Mouse (Mus musculus): ENCODE measurements at regions not wholly inside any gene's neighbourhood (a gene's known extent, or its start where the extent isn't known, plus 50 kb on each side); places are given as distances from the start of the nearest gene placed in this dataset.
A peak's percentile ranks its signal among the peaks of the same experiment; 100 is the strongest.
"Not testable (repeated sequence)": the region's sequence is repeated elsewhere in the genome, so short reads cannot be mapped to it uniquely, and the experiment has no call there.

GRCm38 (mm10) chr17:4024384-4024783 lies 328.3 kb upstream of the Nox3 start:
- DNase-seq, result peak in 1 of 2 experiments; percentile 2

GRCm38 (mm10) chr17:4029202-4029601 lies 333.1 kb upstream of the Nox3 start:
- no peak for DNase-seq

- no peak for DNase-seq
Observed at GRCm38 (mm10) chr17:4034816-4035360, 338.8 kb upstream of the Nox3 start.

- DNase-seq, result peak; percentile 3 to 5
Observed at GRCm38 (mm10) chr17:4040104-4040664, 344.1 kb upstream of the Nox3 start.

DNA sequence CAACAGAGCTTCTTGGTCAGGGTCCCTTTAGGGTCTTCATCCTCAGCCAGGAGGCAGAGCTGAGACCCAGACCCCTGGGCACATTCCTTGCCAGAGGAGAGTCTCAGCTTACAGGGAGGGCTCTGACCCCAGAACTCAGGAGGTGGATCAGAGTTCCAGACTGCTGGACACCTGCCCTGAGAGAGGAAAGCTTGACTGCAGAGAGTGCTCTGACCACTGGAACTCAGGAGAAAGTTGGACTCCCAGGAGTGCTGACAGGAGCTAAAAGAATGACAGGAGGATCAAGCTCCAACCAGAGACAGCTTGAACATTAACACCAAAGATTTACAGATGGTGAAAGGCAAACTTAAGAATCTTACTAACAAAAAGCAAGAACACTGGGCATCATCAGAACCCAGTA lies 364.1 kb upstream of the Nox3 start:
- DNase-seq, result not testable (repeated sequence)

GRCm38 (mm10) chr17:4073381-4073780 lies 377.3 kb upstream of the Nox3 start:
- no peak for DNase-seq

DNA sequence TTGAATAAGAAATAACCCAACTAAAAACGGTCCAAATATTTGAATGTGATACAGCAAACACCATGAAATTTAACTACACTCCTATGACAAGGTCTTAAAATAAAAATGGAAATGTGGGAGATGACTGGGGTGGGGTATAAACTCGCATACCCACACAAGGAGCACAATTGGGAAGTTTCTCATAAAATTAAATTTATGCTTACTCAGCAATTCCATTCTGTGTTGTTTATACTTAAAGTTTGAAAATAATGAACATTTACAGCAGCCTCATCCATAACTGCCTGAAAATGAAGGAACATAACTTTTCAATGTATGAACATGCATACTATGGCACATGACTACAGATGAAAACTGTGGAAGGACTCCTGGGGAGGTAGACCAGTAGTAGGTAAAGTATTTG lies 384.5 kb upstream of the Nox3 start:
- DNase-seq, result no peak

DNA sequence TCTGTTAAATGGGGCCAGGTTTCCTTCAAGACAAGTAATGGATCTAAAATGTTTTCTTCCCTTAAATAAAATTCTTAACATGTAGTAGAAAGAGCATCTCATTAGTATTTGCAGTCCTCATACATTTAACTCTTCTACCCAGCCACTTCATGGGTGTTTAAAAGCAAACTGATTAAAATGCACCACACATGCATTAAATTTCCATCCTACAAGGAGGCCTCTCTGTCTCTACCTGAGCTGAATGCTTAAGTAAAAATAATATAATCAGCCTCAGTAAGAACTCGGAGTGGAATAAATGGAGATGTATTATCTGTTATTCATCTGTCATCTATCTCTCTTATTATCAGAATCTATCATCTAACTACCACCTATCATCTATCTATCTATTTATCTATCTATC lies 398.6 kb upstream of the Nox3 start:
- no peak for DNase-seq

GRCm38 (mm10) chr17:4103321-4103720 lies 407.3 kb upstream of the Nox3 start:
- no peak for DNase-seq

- DNase-seq, result no peak
Observed at GRCm38 (mm10) chr17:4109263-4109662, 413.2 kb upstream of the Nox3 start.

- DNase-seq, result no peak
Observed at GRCm38 (mm10) chr17:4113021-4113420, 417.0 kb upstream of the Nox3 start.

DNA sequence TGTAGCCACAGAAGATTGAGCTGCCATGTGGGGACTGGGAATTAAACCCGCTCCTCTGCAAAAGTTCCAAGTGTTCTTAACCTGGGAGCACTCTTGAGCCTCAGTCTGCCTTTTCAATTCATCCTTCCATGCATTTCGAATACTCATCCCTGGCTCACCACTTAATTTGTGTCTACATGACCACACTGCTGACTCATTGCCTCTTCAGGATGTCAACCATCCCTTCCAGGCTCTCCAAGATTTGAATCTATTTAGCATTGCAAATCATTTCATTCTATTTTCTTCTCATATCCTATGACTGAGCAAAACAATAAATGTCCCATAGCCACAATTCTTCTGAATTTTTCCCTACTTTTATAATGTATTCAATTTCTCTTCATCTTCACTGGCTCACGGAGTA lies 420.4 kb upstream of the Nox3 start:
- DNase-seq, result no peak

DNA sequence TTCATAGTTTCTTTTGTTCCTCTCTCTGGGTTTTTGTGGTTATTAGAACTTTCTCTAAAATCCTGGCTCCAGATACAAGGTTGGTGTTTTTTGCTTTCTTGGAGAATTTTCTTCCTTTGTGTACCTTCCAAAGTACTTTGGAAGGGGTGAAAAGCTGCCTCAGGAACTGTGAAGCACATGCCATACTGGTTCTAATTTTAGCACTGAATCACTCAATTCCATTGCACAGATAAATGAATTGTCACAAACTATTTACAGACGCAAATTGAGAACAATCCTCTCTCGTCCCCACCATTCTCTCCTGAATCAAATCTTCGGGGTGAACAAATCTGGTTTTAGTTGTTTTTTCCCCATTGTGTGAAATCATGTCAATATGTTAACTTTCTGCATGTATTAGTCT lies 437.6 kb upstream of the Nox3 start:
- DNase-seq, result no peak

- DNase-seq, result no peak
Observed at GRCm38 (mm10) chr17:4163502-4163901, 467.4 kb upstream of the Nox3 start.

DNA sequence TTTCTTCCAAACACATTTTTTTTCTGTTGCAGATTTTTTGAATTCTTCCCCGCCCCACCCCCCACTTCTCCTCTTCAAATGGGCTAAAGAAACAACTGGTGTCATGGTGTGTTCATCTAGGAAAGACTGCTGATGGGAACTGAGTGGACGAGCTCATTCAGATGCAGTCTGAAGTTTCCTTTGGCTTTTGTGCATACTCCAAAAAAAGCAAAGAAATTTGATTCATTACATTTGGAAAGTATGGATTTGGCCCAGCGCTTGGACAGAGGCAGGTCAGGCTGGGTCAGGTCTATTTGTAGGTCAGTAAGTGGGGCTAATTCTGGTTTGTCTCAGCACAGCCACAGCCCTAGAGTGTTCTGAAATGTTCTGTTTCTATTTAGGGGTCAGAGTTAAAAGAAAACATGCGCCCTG lies 477.9 kb upstream of the Nox3 start:
- DNase-seq, result peak; percentile 41 to 61

DNA sequence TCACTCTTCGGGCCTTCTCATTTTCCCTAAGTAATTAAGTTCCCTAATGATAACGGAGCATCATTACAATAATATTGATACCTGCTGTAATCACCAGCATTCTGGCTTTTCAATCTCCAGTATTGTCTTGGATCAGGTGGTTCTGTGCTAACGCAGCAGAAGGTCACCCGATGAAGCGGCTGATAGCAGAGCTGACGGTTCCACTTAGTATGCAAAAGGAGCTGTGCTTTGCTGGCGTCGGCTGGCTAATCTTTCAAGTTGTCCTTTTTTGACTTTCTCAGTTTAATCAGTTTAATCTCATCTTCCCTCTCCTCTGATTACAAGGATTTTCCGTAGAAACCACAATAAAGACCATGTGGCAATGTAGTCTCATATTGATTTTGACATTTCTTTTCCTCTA lies 478.9 kb upstream of the Nox3 start:
- DNase-seq, result no peak

GRCm38 (mm10) chr17:4176524-4176923 lies 480.5 kb upstream of the Nox3 start:
- DNase-seq, result no peak

GRCm38 (mm10) chr17:4177485-4178150 lies 481.6 kb upstream of the Nox3 start:
- DNase-seq, result no peak

DNA sequence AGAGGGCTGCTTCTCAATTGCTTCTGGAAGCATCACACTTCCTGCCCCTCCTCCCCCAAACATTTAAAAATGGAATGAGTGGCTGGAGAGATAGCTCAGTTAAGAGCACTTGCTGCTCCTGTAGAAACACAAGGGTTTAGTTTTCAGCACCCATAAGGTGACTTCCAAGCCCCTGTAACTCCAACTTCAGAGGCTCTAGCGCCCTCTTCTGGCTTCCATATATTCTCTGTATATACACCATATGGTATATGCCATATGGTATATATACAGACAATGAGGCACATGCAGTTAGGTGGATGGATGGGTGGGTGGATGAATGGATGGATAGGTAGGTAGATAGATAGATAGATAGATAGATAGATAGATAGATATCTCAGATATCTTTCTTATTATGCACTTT lies 483.2 kb upstream of the Nox3 start:
- no peak for DNase-seq

GRCm38 (mm10) chr17:4182106-4182505 lies 486.0 kb upstream of the Nox3 start:
- DNase-seq, result no peak

GRCm38 (mm10) chr17:4186802-4187201 lies 490.7 kb upstream of the Nox3 start:
- peak in 1 of 2 experiments; percentile 5 for DNase-seq

GRCm38 (mm10) chr17:4187606-4188005 lies 491.5 kb upstream of the Nox3 start:
- no peak for DNase-seq

- peak; percentile 14 to 42 for DNase-seq
Observed at GRCm38 (mm10) chr17:4196793-4197448, 500.9 kb upstream of the Nox3 start.

GRCm38 (mm10) chr17:4198001-4198400 lies 501.9 kb upstream of the Nox3 start:
- DNase-seq, result no peak

All from lung, adult 18-20 months (tissue).